Mouse (Mus musculus): Measurements from ENCODE around the gene Cemip. TPM values are rescaled to one million over a fixed set of nuclear protein-coding genes. Genes with fewer than 3 reads are reported as not detected.

Gene Cemip
- total and polyA plus RNA-seq, 3 experiments = 0.12 to 0.14 TPM; not detected in 1

GRCm38 (mm10) chr7:84121778-84122177 lies 35.5 kb upstream of the Cemip start:
- H3K4me3 ChIP-seq = no peak overlapping the region
- WGBS = 60% methylated on average over 3 of the region's 3 CpGs
- intact Hi-C loops (cut with DNase I) = no loop called here
- H3K9ac ChIP-seq (ENCODE audit: low read depth, low read length) = no peak overlapping the region
- DNase-seq = no peak
- H3K79me2 ChIP-seq (replicated peaks; ENCODE audit: control insufficient read depth, insufficient read depth, low read length) = peaks cover 2% of the 10 kb centered on the region; the same call in 1 of the 2 replicates
- TF ChIP-seq CTCF (IDR thresholded peaks at IDR 0.05) (no peak), POLR2A (IDR thresholded peaks at IDR 0.05; ENCODE audit: insufficient read depth, low read depth, low read length) (no peak), EP300 (IDR thresholded peaks at IDR 0.05; ENCODE audit: insufficient read depth, low read depth, low read length) (no peak)
- H3K4me1 ChIP-seq (ENCODE audit: control insufficient read depth, insufficient read depth, low read length) = peaks cover 22% of the 10 kb centered on the region
- no peak overlapping the region for H3K27ac ChIP-seq
- peaks cover 6% of the 10 kb centered on the region for H3K36me3 ChIP-seq (ENCODE audit: control insufficient read depth, insufficient read depth, low read length)
- H3K27me3 ChIP-seq (ENCODE audit: control insufficient read depth, insufficient read depth, low read length) = no peaks in the 10 kb centered on the region

- Histone ChIP-seq H3K36me3 (ENCODE audit: control insufficient read depth, insufficient read depth, low read length) (peaks cover 4% of the 10 kb centered on the region), H3K27ac (no peak overlapping the region; the same call in 1 of the 2 replicates), H3K9ac (ENCODE audit: low read depth, low read length) (no peak overlapping the region), H3K4me1 (ENCODE audit: control insufficient read depth, insufficient read depth, low read length) (peaks cover 25% of the 10 kb centered on the region), H3K4me3 (no peak overlapping the region), H3K27me3 (ENCODE audit: control insufficient read depth, insufficient read depth, low read length) (no peaks in the 10 kb centered on the region), H3K79me2 (replicated peaks; ENCODE audit: control insufficient read depth, insufficient read depth, low read length) (no peaks in the 10 kb centered on the region; the same call in 1 of the 2 replicates)
- no peak for TF ChIP-seq CTCF (IDR thresholded peaks at IDR 0.05)
- no peak for TF ChIP-seq EP300 (IDR thresholded peaks at IDR 0.05; ENCODE audit: insufficient read depth, low read depth, low read length)
- no peak for TF ChIP-seq POLR2A (IDR thresholded peaks at IDR 0.05; ENCODE audit: insufficient read depth, low read depth, low read length)
- 70% methylated on average over 5 of the region's 5 CpGs for WGBS
- no peak for DNase-seq
- intact Hi-C loops (cut with DNase I) = no loop called here
These were observed 33.9 kb upstream of the Cemip start for GRCm38 (mm10) chr7:84120142-84120760.

DNA sequence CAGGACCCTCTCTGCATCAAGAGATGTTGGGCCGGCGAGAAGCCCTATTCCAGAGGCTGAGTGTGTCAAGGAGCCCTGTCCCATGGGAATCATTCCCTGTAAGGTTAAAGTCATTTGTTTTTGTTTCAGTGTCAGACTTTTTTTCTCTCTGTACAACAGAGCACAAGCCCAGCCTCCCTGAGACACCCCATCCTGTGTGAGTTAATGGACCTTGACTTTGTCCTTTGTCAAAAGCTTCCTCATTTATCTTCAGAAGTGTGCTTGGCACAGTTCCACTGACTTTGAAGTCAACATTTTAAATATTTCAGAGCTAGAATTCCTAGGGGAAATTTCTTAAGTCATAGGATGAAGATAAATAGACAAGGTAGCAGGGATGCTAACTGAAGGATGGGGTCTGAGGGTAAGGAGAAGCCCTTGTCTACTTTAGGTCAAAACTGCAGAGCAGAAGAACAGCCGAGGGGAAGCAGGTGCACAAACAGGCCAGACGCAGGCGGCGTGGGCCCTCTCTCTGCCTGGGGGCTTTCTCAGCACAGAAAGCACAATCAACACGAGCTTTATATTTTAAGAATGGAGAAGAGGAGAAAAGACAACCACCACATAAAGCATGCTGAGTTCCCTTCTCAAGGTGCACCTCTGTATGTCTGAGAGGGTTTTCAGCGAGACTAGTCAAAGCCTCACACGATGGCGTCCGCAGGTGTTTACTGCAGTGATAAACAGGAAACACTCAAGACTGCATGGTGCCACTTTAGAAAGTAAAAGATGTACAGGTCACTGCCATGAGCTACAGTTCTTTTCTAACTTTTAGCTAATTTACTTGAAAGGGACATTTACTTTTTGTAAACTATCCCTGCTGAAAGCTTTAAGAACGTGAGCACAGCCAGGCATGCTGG lies 33.2 kb upstream of the Cemip start:
- intact Hi-C loops (cut with DNase I) = loop anchor here (5.0 kb wide), 1 partner anchor 33 kb away; the partner anchor contains the start of gene Abhd17c
- TF ChIP-seq EP300 (IDR thresholded peaks at IDR 0.05; ENCODE audit: insufficient read depth, low read depth, low read length) = no peak
- TF ChIP-seq POLR2A (IDR thresholded peaks at IDR 0.05; ENCODE audit: insufficient read depth, low read depth, low read length) = no peak
- no peak for TF ChIP-seq CTCF (IDR thresholded peaks at IDR 0.05)
- 65% methylated on average over 12 of the region's 12 CpGs for WGBS
- no peak for DNase-seq
- no peak overlapping the region for H3K27ac ChIP-seq
- no peaks in the 10 kb centered on the region for H3K27me3 ChIP-seq (ENCODE audit: control insufficient read depth, insufficient read depth, low read length)
- no peaks in the 10 kb centered on the region; the same call in 1 of the 2 replicates for H3K79me2 ChIP-seq (replicated peaks; ENCODE audit: control insufficient read depth, insufficient read depth, low read length)
- no peak overlapping the region for H3K4me3 ChIP-seq
- H3K36me3 ChIP-seq (ENCODE audit: control insufficient read depth, insufficient read depth, low read length) = peaks cover 4% of the 10 kb centered on the region
- H3K4me1 ChIP-seq (ENCODE audit: control insufficient read depth, insufficient read depth, low read length) = peaks cover 25% of the 10 kb centered on the region
- H3K9ac ChIP-seq (ENCODE audit: low read depth, low read length) = no peak overlapping the region

GRCm38 (mm10) chr7:84117543-84118122 lies 31.3 kb upstream of the Cemip start:
- DNase-seq = peak in 1 of 2 experiments; percentile 35
- Histone ChIP-seq H3K36me3 (ENCODE audit: control insufficient read depth, insufficient read depth, low read length) (peaks cover 6% of the 10 kb centered on the region), H3K79me2 (replicated peaks; ENCODE audit: control insufficient read depth, insufficient read depth, low read length) (no peaks in the 10 kb centered on the region; the same call in 1 of the 2 replicates), H3K27ac (no peak overlapping the region), H3K4me1 (ENCODE audit: control insufficient read depth, insufficient read depth, low read length) (peaks cover 20% of the 10 kb centered on the region), H3K9ac (ENCODE audit: low read depth, low read length) (no peak overlapping the region), H3K27me3 (ENCODE audit: control insufficient read depth, insufficient read depth, low read length) (no peaks in the 10 kb centered on the region), H3K4me3 (no peak overlapping the region)
- 52% methylated on average over 6 of the region's 6 CpGs for WGBS
- intact Hi-C loops (cut with DNase I) = loop anchor here (5.0 kb wide), 1 partner anchor 35 kb away; the partner anchor contains the start of gene Abhd17c
- TF ChIP-seq CTCF (IDR thresholded peaks at IDR 0.05) (no peak), EP300 (IDR thresholded peaks at IDR 0.05; ENCODE audit: insufficient read depth, low read depth, low read length) (no peak), POLR2A (IDR thresholded peaks at IDR 0.05; ENCODE audit: insufficient read depth, low read depth, low read length) (no peak)

GRCm38 (mm10) chr7:84116621-84117542 lies 30.6 kb upstream of the Cemip start:
- no peak overlapping the region for H3K4me3 ChIP-seq
- H3K9ac ChIP-seq (ENCODE audit: low read depth, low read length) = no peak overlapping the region
- H3K79me2 ChIP-seq (replicated peaks; ENCODE audit: control insufficient read depth, insufficient read depth, low read length) = no peaks in the 10 kb centered on the region; the same call in 1 of the 2 replicates
- TF ChIP-seq EP300 (IDR thresholded peaks at IDR 0.05; ENCODE audit: insufficient read depth, low read depth, low read length) (no peak), POLR2A (IDR thresholded peaks at IDR 0.05; ENCODE audit: insufficient read depth, low read depth, low read length) (no peak), CTCF (IDR thresholded peaks at IDR 0.05) (no peak)
- no peak overlapping the region for H3K27ac ChIP-seq
- intact Hi-C loops (cut with DNase I) = loop anchor here (5.0 kb wide), 1 partner anchor 35 kb away; the partner anchor contains the start of gene Abhd17c
- H3K4me1 ChIP-seq (ENCODE audit: control insufficient read depth, insufficient read depth, low read length) = peaks cover 20% of the 10 kb centered on the region
- peaks cover 5% of the 10 kb centered on the region for H3K36me3 ChIP-seq (ENCODE audit: control insufficient read depth, insufficient read depth, low read length)
- no peaks in the 10 kb centered on the region for H3K27me3 ChIP-seq (ENCODE audit: control insufficient read depth, insufficient read depth, low read length)
- 67% methylated on average over 7 of the region's 7 CpGs for whole genome bisulfite sequencing
- DNase-seq = peak in 1 of 2 experiments; percentile 36
